Mouse (Mus musculus) skeletal muscle tissue, postnatal 0 days (tissue): Measurements from ENCODE around the gene Umodl1. TPM values are rescaled to one million over a fixed set of nuclear protein-coding genes. Genes with fewer than 3 reads are reported as not detected.

Experiments used
- microRNA-seq, 2 experiments: library from miRNA; unstranded; fragments of <30 nt; microRNA quantifications; one replicate each; pipeline ENCODE4; 2016
- polyA plus RNA-seq: library from polyadenylated mRNA; unstranded; fragments of >200 nt; fragmentation: Nextera tagmentation; extraction: Ambion mirVana; gene quantifications from 2 replicates; pipeline ENCODE4 v1.2.1, GENCODE M21; 2015

Gene Umodl1
- polyA plus RNA-seq: 0.14 and 0.17 TPM in 2 replicates

GRCm38 (mm10) chr17:30954340-30954739 is at the start of gene Umodl1:
TSS of gene Umodl1 (plus strand) at chr17:30954640.

DNA sequence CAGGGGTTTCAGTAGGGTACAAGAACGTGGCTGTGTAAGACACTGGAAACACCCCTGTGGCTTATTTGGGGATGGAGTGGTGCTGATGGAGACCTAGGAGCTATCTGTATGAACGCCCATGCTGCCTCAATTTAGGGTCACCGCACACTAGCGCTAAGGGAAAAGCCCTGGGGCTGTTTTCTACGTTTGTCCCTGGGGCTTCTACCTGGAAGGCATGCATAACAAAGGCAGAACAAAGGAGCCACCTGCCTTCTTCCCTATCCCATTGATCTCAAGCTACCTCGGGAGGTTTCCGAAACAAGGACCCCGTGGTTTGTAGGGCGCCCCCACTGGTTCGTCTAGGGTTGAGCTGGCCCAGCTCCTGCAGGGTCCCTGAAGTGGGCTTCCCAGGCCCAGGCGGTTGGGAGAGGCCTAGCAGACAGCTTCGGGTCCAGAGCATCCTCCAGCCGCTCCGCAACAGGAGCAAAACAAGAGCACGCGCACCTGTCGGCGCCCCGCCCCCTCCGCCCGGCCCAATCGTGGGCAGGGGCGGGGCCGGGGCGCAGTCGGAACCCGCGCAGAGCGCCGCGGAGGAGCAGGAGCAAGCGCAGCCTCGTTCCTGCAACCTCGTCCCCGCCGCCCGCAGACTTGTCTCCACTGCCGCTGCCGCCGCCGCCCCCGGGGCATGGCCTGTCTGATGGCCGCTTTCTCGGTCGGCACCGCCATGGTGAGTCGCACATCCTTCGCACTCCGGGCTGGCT is 102.9 kb downstream of the Umodl1 start, which contains the start of gene Abcg1:
TSS of gene Abcg1 (plus strand) at position 525 of the 740 bp plus-strand sequence.

Small RNA genes within 50 kb of the gene (microRNA-seq; reads per million reads assigned to microRNA genes)
- gene Gm24026: 0 reads per million in 2 experiments

Other genes starting within 250 kb of the Umodl1 start
- gene Glp1r, start 52.8 kb upstream of the Umodl1 start, polyA plus RNA-seq: not detected in 2 replicates
- 1.8 and 3.4 TPM in 2 replicates for gene Abcg1, start 103.0 kb downstream of the Umodl1 start, polyA plus RNA-seq
- 0.30 TPM in 1 of 2 replicates, not detected in the other for gene Tff3, start 175.0 kb downstream of the Umodl1 start, polyA plus RNA-seq
- not detected in 2 replicates for gene Tff2, start 189.6 kb downstream of the Umodl1 start, polyA plus RNA-seq
- not detected in 2 replicates for gene Tff1, start 210.6 kb downstream of the Umodl1 start, polyA plus RNA-seq
- gene Tmprss3, start 244.3 kb downstream of the Umodl1 start, polyA plus RNA-seq: not detected in 2 replicates